Mouse (Mus musculus) urinary bladder, postnatal 4 days (tissue): ENCODE results near the gene Tmed2.
A peak's percentile ranks its signal among the peaks of the same experiment; 100 is the strongest.
"Not testable (repeated sequence)": the region's sequence is repeated elsewhere in the genome, so short reads cannot be mapped to it uniquely, and the experiment has no call there.

Experiments
- DNase-seq, 2 experiments: peaks; one replicate each; pipeline ENCODE4 v3.0.0; 2021 to 2022; ENCODE audit warnings: low spot score in 2 of 2

Tmed2 gene

GRCm38 (mm10) chr5:124575467-124575866 lies 35.0 kb downstream of the Tmed2 start:
- DNase-seq: no peak

- peak; percentile 88 to 95 for DNase-seq
Observed at GRCm38 (mm10) chr5:124578633-124579317, 38.3 kb downstream of the Tmed2 start, which contains the start of the genes Eif2b1 and Gtf2h3. Eif2b1 (minus strand) TSS chr5:124579131. Gtf2h3 (plus strand) TSS chr5:124579140.

- DNase-seq: no peak
Observed at GRCm38 (mm10) chr5:124582515-124582914, 42.0 kb downstream of the Tmed2 start.

- no peak for DNase-seq
Observed at GRCm38 (mm10) chr5:124592768-124593167, 52.3 kb downstream of the Tmed2 start.

- peak; percentile 89 to 94 for DNase-seq
Observed at GRCm38 (mm10) chr5:124598224-124599174, 58.0 kb downstream of the Tmed2 start.

GRCm38 (mm10) chr5:124599726-124600125 lies 59.2 kb downstream of the Tmed2 start:
- DNase-seq: not testable (repeated sequence)
